ENCODE assay signal across 10 mouse cellular contexts in genomic region chr17:79919566-79920350, GRCm38 (mm10). TPM values are rescaled to one million over a fixed set of nuclear protein-coding genes. Genes with fewer than 3 reads are reported as not detected.
DNase-seq lines count a peak whose midpoint lies in the region; ATAC-seq lines count a peak whose summit lies in the region.
"Had no signal": no experiment of that assay in that cellular context is flagged by ENCODE, and none has a peak within 500 bp of the region (broad histone marks: within the 10 kb centered on the region; RNA-seq: fewer than 3 reads in every experiment).

No protein-coding gene starts in this region.

- WGBS in limb, embryonic 10.5 days = 78% methylated on average over 15 of the region's 15 CpGs
- WGBS in neural tube, embryonic 15.5 days = 66% methylated on average over 15 of the region's 15 CpGs

- H3K36me3 ChIP-seq in limb, embryonic 10.5 days = no peaks in the 10 kb centered on the region
- H3K36me3 ChIP-seq in neural tube, embryonic 15.5 days = no peaks in the 10 kb centered on the region

- H3K9ac ChIP-seq in neural tube, embryonic 15.5 days (replicated peaks) = no peak overlapping the region

- peak overlapping the region; percentile 16; the same call in 1 of the 2 replicates for H3K27ac ChIP-seq in limb, embryonic 10.5 days
- H3K27ac ChIP-seq in neural tube, embryonic 15.5 days (replicated peaks) = no peak overlapping the region
- H3K27ac ChIP-seq: macrophage had no signal

- H3K4me2 ChIP-seq in neural tube, embryonic 15.5 days = no peak overlapping the region

- H3K4me3 ChIP-seq in limb, embryonic 10.5 days = no peak overlapping the region
- H3K4me3 ChIP-seq in neural tube, embryonic 15.5 days (replicated peaks) = no peak overlapping the region

- peak; percentile 19 to 43 for DNase-seq in layer of hippocampus, adult 8-10 months (ENCODE audit: low spot score in 2 of 2)
- no peak for DNase-seq in layer of hippocampus, adult 11-12 months (ENCODE audit: low spot score)
- DNase-seq in adrenal gland, postnatal 36 days = peak; percentile 57 to 74
- peak; percentile 45 to 49 for DNase-seq in heart, adult 9 months (ENCODE audit: low spot score in 2 of 2)
- DNase-seq in limb, embryonic 10.5 days (ENCODE audit: low spot score) = no peak
- DNase-seq in yolk sac, embryonic 10.5 days (ENCODE audit: low spot score) = peak; percentile 24
- no peak for DNase-seq in spleen, adult 18-20 months

- no peak for ATAC-seq in neural tube, embryonic 15.5 days (ENCODE audit: low FRiP score)
- ATAC-seq: Patski had no signal

- peaks cover 5% of the 10 kb centered on the region for H3K4me1 ChIP-seq in limb, embryonic 10.5 days
- no peaks in the 10 kb centered on the region for H3K4me1 ChIP-seq in neural tube, embryonic 15.5 days

- no peaks in the 10 kb centered on the region for H3K27me3 ChIP-seq in limb, embryonic 10.5 days (ENCODE audit: low read depth, poor library complexity, severe bottlenecking)
- no peaks in the 10 kb centered on the region for H3K27me3 ChIP-seq in neural tube, embryonic 15.5 days (replicated peaks)

- no peaks in the 10 kb centered on the region for H3K9me3 ChIP-seq in limb, embryonic 10.5 days (replicated peaks)
- H3K9me3 ChIP-seq in neural tube, embryonic 15.5 days (replicated peaks) = no peaks in the 10 kb centered on the region

RNA-seq across cellular contexts. Expression of gene Atl2, which starts 23.8 kb away (rescaled TPM):
- total RNA-seq in layer of hippocampus, adult 8-10 months (2022) = 10 to 100 TPM; 53.6 to 57.1 (median 55.0) TPM
- 100 to 1,000 TPM in 1 of 2 experiments, 10 to 100 TPM in 1; 52.9 to 113 TPM for total RNA-seq in adrenal gland, postnatal 36 days (2021)
- 37.8 and 38.7 TPM in 2 replicates for polyA plus RNA-seq in limb, embryonic 10.5 days (2016; fragmentation: Nextera tagmentation; extraction: Ambion mirVana)
- 36.9 and 38.6 TPM in 2 replicates for polyA plus RNA-seq in neural tube, embryonic 15.5 days (2015; fragmentation: Nextera tagmentation; extraction: Ambion mirVana)

Comparison
In these comparisons a context has a peak if more than half of its experiments do, and no peak if none do; other contexts are left out.
1. DNase-seq: peak in layer of hippocampus, adult 8-10 months (2 of 2), adrenal gland, postnatal 36 days (2 of 2), heart, adult 9 months (2 of 2) and yolk sac, embryonic 10.5 days (single experiment); none in layer of hippocampus, adult 11-12 months (single experiment), limb, embryonic 10.5 days (single experiment) and spleen, adult 18-20 months (0 of 2).